ENCODE assay signal across 16 mouse cellular contexts in the genomic region with DNA sequence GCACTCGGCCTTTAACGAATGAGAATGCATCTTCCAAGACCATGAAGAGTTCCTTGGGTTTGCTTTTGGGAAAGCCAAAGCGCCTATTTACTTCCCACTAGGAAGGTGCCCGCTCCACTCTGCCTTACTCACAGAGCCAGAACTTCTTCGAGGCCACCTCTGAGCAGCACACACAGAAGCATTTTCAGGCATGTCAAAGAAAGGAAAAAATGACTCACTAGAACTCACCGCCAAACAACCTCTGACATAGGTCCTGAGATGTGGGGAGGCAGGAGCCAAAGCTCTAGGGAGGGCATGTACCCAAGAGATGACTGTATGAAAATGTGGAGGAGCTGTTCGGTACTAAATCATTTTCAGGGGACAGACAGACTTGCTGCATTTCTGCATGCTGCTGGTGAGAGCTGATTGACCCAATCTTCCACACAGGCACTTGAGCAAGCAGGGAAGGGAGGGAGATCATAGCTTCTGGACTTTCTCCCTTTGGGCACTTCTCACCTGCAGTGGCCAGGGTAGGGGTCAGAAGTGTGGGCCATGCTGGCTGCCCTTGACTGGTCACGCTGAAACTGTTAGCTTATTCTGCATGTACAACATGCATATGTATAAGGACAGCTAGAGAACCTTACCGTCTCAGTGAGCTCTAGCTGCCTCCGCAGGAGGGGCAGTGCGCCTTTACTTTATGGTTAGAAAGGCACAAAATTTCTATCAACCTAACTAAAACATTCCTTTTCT. TPM values are rescaled to one million over a fixed set of nuclear protein-coding genes. Genes with fewer than 3 reads are reported as not detected.
A peak's percentile ranks its signal among the peaks of the same experiment; 100 is the strongest.
DNase-seq lines count a peak whose midpoint lies in the region; ATAC-seq lines count a peak whose summit lies in the region.
"Had no signal": no experiment of that assay in that cellular context is flagged by ENCODE, and none has a peak within 500 bp of the region (broad histone marks: within the 10 kb centered on the region; RNA-seq: fewer than 3 reads in every experiment).

No protein-coding gene starts in this region.

- H3K4me2 ChIP-seq in midbrain, embryonic 16.5 days (ENCODE audit: low read length): no peak overlapping the region
- H3K4me2 ChIP-seq: embryonic facial prominence, embryonic 12.5 days; limb, embryonic 15.5 days; lung, embryonic 15.5 days; midbrain, embryonic 13.5 days; neural tube, embryonic 12.5 days had no signal

- H3K9me3 ChIP-seq in midbrain, embryonic 10.5 days (replicated peaks): no peaks in the 10 kb centered on the region
- no peaks in the 10 kb centered on the region for H3K9me3 ChIP-seq in midbrain, embryonic 16.5 days (replicated peaks; ENCODE audit: control insufficient read depth, low read length, poor library complexity, severe bottlenecking)
- H3K9me3 ChIP-seq: embryonic facial prominence, embryonic 12.5 days; limb, embryonic 15.5 days; lung, embryonic 15.5 days; midbrain, embryonic 13.5 days; neural tube, embryonic 12.5 days had no signal

- H3K4me1 ChIP-seq in midbrain, embryonic 10.5 days: peaks cover 27% of the 10 kb centered on the region
- no peaks in the 10 kb centered on the region for H3K4me1 ChIP-seq in midbrain, embryonic 16.5 days (ENCODE audit: control insufficient read depth, insufficient read depth, low read length)
- H3K4me1 ChIP-seq: embryonic facial prominence, embryonic 12.5 days; limb, embryonic 15.5 days; neural tube, embryonic 12.5 days had no signal

- WGBS in midbrain, embryonic 10.5 days: 78% methylated on average over 11 of the region's 11 CpGs
- WGBS in midbrain, embryonic 16.5 days: 69% methylated on average over 11 of the region's 11 CpGs

- H3K9ac ChIP-seq in midbrain, embryonic 16.5 days (ENCODE audit: low read depth, low read length): no peak overlapping the region
- H3K9ac ChIP-seq: embryonic facial prominence, embryonic 12.5 days; limb, embryonic 15.5 days; lung, embryonic 15.5 days; midbrain, embryonic 13.5 days; neural tube, embryonic 12.5 days had no signal

- peak overlapping the region; percentile 49 for H3K27ac ChIP-seq in midbrain, embryonic 10.5 days (replicated peaks)
- no peak overlapping the region for H3K27ac ChIP-seq in midbrain, embryonic 16.5 days (ENCODE audit: low read length)
- H3K27ac ChIP-seq: embryonic facial prominence, embryonic 12.5 days; limb, embryonic 15.5 days; lung, embryonic 15.5 days; midbrain, embryonic 13.5 days; neural tube, embryonic 12.5 days had no signal

- intact Hi-C loops in heart, postnatal 10 days (cut with DNase I): no loop called here

- H3K36me3 ChIP-seq in midbrain, embryonic 10.5 days: peaks cover 57% of the 10 kb centered on the region
- no peaks in the 10 kb centered on the region for H3K36me3 ChIP-seq in midbrain, embryonic 16.5 days (ENCODE audit: control insufficient read depth, insufficient read depth, low read length)
- H3K36me3 ChIP-seq: G1E; neural tube, embryonic 12.5 days had no signal

- ATAC-seq in midbrain, embryonic 16.5 days: no peak
- no peak for ATAC-seq in frontal cortex, adult (ENCODE audit: low TSS enrichment)
- ATAC-seq: midbrain, embryonic 13.5 days had no signal

- H3K27me3 ChIP-seq in midbrain, embryonic 10.5 days (ENCODE audit: low read depth, poor library complexity, severe bottlenecking): no peaks in the 10 kb centered on the region
- H3K27me3 ChIP-seq in midbrain, embryonic 16.5 days (ENCODE audit: control insufficient read depth, insufficient read depth, low read depth, low read length): no peaks in the 10 kb centered on the region
- H3K27me3 ChIP-seq: embryonic facial prominence, embryonic 12.5 days; limb, embryonic 15.5 days; lung, embryonic 15.5 days; midbrain, embryonic 13.5 days; neural tube, embryonic 12.5 days had no signal

- no peak for DNase-seq in midbrain, embryonic 10.5 days (ENCODE audit: low spot score)
- DNase-seq in NIH3T3 (ENCODE audit: low read depth): peak; percentile 47
- DNase-seq in kidney, adult 11 months: peak; percentile 87
- peak; percentile 63 to 87 for DNase-seq in kidney, postnatal 25 days
- no peak for DNase-seq in heart, postnatal 10 days
- DNase-seq: cerebellum, adult 9-11 months; heart, adult 18-20 months; heart, postnatal 14 days had no signal

- no peak overlapping the region for H3K4me3 ChIP-seq in midbrain, embryonic 10.5 days
- H3K4me3 ChIP-seq in midbrain, embryonic 16.5 days (ENCODE audit: low read depth, low read length): no peak overlapping the region
- H3K4me3 ChIP-seq: embryonic facial prominence, embryonic 12.5 days; limb, embryonic 15.5 days; lung, embryonic 15.5 days; midbrain, embryonic 13.5 days; neural tube, embryonic 12.5 days had no signal

RNA-seq across cellular contexts. Expression of a gene that starts 13.7 kb away (rescaled TPM):
- polyA plus RNA-seq in midbrain, embryonic 10.5 days (2016; fragmentation: Nextera tagmentation; extraction: Ambion mirVana): 25.4 and 35.4 TPM in 2 replicates
- polyA plus RNA-seq in midbrain, embryonic 16.5 days (2015; fragmentation: Nextera tagmentation; extraction: Ambion mirVana): 4.8 and 5.8 TPM in 2 replicates
- total RNA-seq in heart, postnatal 10 days (2021): 10 to 100 TPM; 35.1 to 37.0 TPM
- total RNA-seq: G1E had no signal

Comparison
In these comparisons a context has a peak if more than half of its experiments do, and no peak if none do; other contexts are left out.
1. DNase-seq: peak in NIH3T3 (single experiment), kidney, adult 11 months (single experiment) and kidney, postnatal 25 days (2 of 2); none in midbrain, embryonic 10.5 days (single experiment) and heart, postnatal 10 days (0 of 2).